Mouse (Mus musculus) megakaryocyte, embryonic 14.5 days (primary cell): ENCODE results near the gene Gpr88.

Source experiments
- FLI1 ChIP-seq: IDR thresholded peaks from 2 replicates; pipeline ENCODE4 v1.6.1; 2012; ENCODE audit warnings: low read length, inconsistent platforms, mixed read lengths
- GATA1 ChIP-seq: IDR thresholded peaks from 3 replicates; pipeline ENCODE4 v1.6.1; 2012; ENCODE audit warnings: mixed read lengths, low read length, inconsistent platforms, borderline replicate concordance

DNA sequence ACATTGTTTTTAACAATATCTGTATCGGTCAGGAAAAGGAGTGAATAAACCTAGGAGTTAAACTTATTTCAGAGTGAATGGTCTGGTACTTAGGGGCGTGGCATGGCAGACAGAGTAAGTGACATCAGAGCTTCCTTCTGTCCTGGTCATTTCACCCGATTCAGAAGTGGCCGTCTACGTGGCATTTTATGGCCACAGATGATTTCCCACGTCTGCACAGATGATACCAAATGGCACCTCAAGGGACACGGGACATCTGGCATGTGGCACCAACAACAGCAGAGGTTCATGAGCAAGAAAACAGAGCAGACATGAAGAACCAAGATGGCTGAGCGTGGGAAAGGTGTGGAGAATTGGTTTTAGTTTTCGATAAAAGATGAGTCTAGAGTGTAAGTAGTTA lies 48.7 kb downstream of the Gpr88 start:
- TF ChIP-seq GATA1 (no peak), FLI1 (no peak)
